Mouse (Mus musculus): ENCODE data around the gene Cntd1. TPM values are rescaled to one million over a fixed set of nuclear protein-coding genes. Genes with fewer than 3 reads are reported as not detected.

Gene Cntd1
- total RNA-seq, 1 experiment from 2014 or later = 0.44 TPM

GRCm38 (mm10) chr11:101253613-101254389 lies 25.0 kb upstream of the Cntd1 start, which contains the start of gene Vps25:
TSS of gene Vps25 (plus strand) at chr11:101253707.
- DNase-seq = peak; percentile 92

GRCm38 (mm10) chr11:101255826-101256775 lies 22.7 kb upstream of the Cntd1 start:
- DNase-seq = peak; percentile 14

- peak; percentile 36 for DNase-seq
Measured at GRCm38 (mm10) chr11:101259261-101259712, 19.5 kb upstream of the Cntd1 start.

- peak; percentile 80 for DNase-seq
Measured at GRCm38 (mm10) chr11:101259948-101260825, 18.6 kb upstream of the Cntd1 start, which contains the start of gene Wnk4. TSS of gene Wnk4 (plus strand) at chr11:101260567.

GRCm38 (mm10) chr11:101260826-101261380 lies 17.9 kb upstream of the Cntd1 start:
- no peak for DNase-seq

GRCm38 (mm10) chr11:101262272-101262967 lies 16.4 kb upstream of the Cntd1 start:
- DNase-seq = no peak

- peak; percentile 34 for DNase-seq
Measured at GRCm38 (mm10) chr11:101263138-101263988, 15.4 kb upstream of the Cntd1 start.

- no peak for DNase-seq
Measured at GRCm38 (mm10) chr11:101263989-101264280, 14.9 kb upstream of the Cntd1 start.

GRCm38 (mm10) chr11:101264954-101265471 lies 13.8 kb upstream of the Cntd1 start:
- peak; percentile 8 for DNase-seq

- DNase-seq = no peak
Measured at GRCm38 (mm10) chr11:101265906-101266305, 12.9 kb upstream of the Cntd1 start.

GRCm38 (mm10) chr11:101269577-101270116 lies 9.2 kb upstream of the Cntd1 start:
- DNase-seq = peak; percentile 59

GRCm38 (mm10) chr11:101272446-101272845 lies 6.4 kb upstream of the Cntd1 start:
- DNase-seq = no peak

- DNase-seq = no peak
Measured at GRCm38 (mm10) chr11:101275309-101275708, 3.5 kb upstream of the Cntd1 start.

- DNase-seq = peak; percentile 38
Measured at GRCm38 (mm10) chr11:101276319-101277070, 2.3 kb upstream of the Cntd1 start.

- DNase-seq = peak; percentile 22
Measured at GRCm38 (mm10) chr11:101277381-101278222, 1.2 kb upstream of the Cntd1 start.

- DNase-seq = peak; percentile 15
Measured at GRCm38 (mm10) chr11:101279193-101279569, 369 bp downstream of the Cntd1 start.

GRCm38 (mm10) chr11:101280837-101281236 lies 2.0 kb downstream of the Cntd1 start:
- DNase-seq = no peak

GRCm38 (mm10) chr11:101282896-101283295 lies 4.1 kb downstream of the Cntd1 start:
- no peak for DNase-seq
